Comparison of ENCODE assay signal across 27 mouse cellular contexts in the genomic region with DNA sequence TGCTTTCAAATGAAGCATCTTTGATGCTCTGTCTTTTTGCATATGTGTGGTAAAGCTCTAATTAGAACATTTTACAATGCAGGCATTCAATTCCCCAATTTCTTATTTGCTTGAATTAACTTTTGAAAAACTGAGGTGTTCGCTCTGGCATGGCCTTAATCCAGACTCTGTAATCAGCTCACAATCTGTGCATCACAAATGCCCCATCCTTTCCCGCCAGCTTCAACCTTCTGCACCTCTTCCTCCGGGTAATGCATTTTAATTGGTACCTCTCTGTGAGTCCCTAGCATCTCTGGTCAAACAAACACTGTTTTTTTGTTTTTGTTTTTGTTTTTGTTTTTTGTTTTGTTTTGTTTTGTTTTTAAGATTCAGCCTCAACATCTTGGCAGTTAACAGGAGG.
"Had no signal": no experiment of that assay in that cellular context is flagged by ENCODE, and none has a peak within 500 bp of the region (broad histone marks: within the 10 kb centered on the region; RNA-seq: fewer than 3 reads in every experiment).

No protein-coding gene starts in this region.

- H3K9ac ChIP-seq: heart, embryonic 13.5 days; heart, embryonic 15.5 days; hindbrain, embryonic 13.5 days; hindbrain, embryonic 15.5 days; kidney, embryonic 15.5 days; limb, embryonic 12.5 days; liver, embryonic 13.5 days; liver, embryonic 15.5 days; liver, postnatal 0 days had no signal

- H3K36me3 ChIP-seq: heart, embryonic 13.5 days; heart, embryonic 15.5 days; hindbrain, embryonic 13.5 days; hindbrain, embryonic 15.5 days; limb, embryonic 10.5 days; limb, embryonic 12.5 days; liver, embryonic 13.5 days; liver, embryonic 15.5 days had no signal

- H3K4me2 ChIP-seq: heart, embryonic 11.5 days; heart, embryonic 13.5 days; heart, embryonic 15.5 days; hindbrain, embryonic 13.5 days; hindbrain, embryonic 15.5 days; kidney, embryonic 15.5 days; limb, embryonic 12.5 days; liver, embryonic 11.5 days; liver, embryonic 13.5 days; liver, embryonic 15.5 days had no signal

- H3K4me3 ChIP-seq: heart, adult 2 months; heart, embryonic 13.5 days; heart, embryonic 15.5 days; hindbrain, embryonic 13.5 days; hindbrain, embryonic 15.5 days; kidney, embryonic 15.5 days; left cerebral cortex, adult 2 months; limb, embryonic 10.5 days; limb, embryonic 12.5 days; liver, embryonic 13.5 days; liver, embryonic 15.5 days had no signal

- DNase-seq: gastrocnemius, postnatal 14 days; gastrocnemius, postnatal 36 days; heart, adult 2 months; heart, postnatal 14 days; heart, postnatal 36 days; kidney, adult 11 months; kidney, adult 2 months; kidney, adult 9 months; kidney, postnatal 14 days; kidney, postnatal 36 days; liver; liver, embryonic 13.5 days; liver, postnatal 0 days had no signal

- H3K27me3 ChIP-seq: heart, embryonic 13.5 days; heart, embryonic 15.5 days; hindbrain, embryonic 13.5 days; hindbrain, embryonic 15.5 days; kidney, embryonic 15.5 days; limb, embryonic 12.5 days; liver, embryonic 13.5 days; liver, embryonic 15.5 days had no signal

- H3K27ac ChIP-seq: heart, adult 2 months; heart, embryonic 13.5 days; heart, embryonic 15.5 days; hindbrain, embryonic 13.5 days; hindbrain, embryonic 15.5 days; hindbrain, postnatal 0 days; kidney, embryonic 15.5 days; kidney, postnatal 0 days; left cerebral cortex, adult 2 months; limb, embryonic 10.5 days; limb, embryonic 12.5 days; liver, embryonic 13.5 days; liver, embryonic 15.5 days had no signal

- H3K4me1 ChIP-seq: heart, embryonic 13.5 days; heart, embryonic 15.5 days; hindbrain, embryonic 13.5 days; hindbrain, embryonic 15.5 days; liver, embryonic 13.5 days; liver, embryonic 15.5 days had no signal

- ATAC-seq: hindbrain, postnatal 0 days; intestine, embryonic 16.5 days; liver, postnatal 0 days had no signal

- H3K9me3 ChIP-seq: heart, embryonic 13.5 days; heart, embryonic 15.5 days; hindbrain, embryonic 15.5 days; limb, embryonic 10.5 days; liver, embryonic 13.5 days; liver, embryonic 15.5 days had no signal
